Mouse (Mus musculus) heart, postnatal 0 days (tissue): Measurements from ENCODE around the gene Trio. TPM values are rescaled to one million over a fixed set of nuclear protein-coding genes. Genes with fewer than 3 reads are reported as not detected.
A peak's percentile ranks its signal among the peaks of the same experiment; 100 is the strongest.

Experiments
- ATAC-seq: fragments of 200-750 bp; cut with Nextera tagmentation; 2 replicates; pipeline ENCODE4 v1.8.0; 2017; ENCODE audit warnings: low read depth, moderate number of reproducible peaks, moderate library complexity; ENCODE audit not compliant: insufficient read depth
- DNase-seq: peaks from one replicate; pipeline ENCODE4 v3.0.0-alpha.2; 2016; ENCODE audit warnings: low spot score
- H3K27ac ChIP-seq: fragments of 300-500 bp; sonication (generic); 2 replicates; pipeline ENCODE4 v1.5.1; 2014; ENCODE audit warnings: low read depth, mild to moderate bottlenecking
- H3K27me3 ChIP-seq: fragments of 300-500 bp; sonication (generic); 2 replicates; pipeline ENCODE4 v1.6.1; 2014; ENCODE audit warnings: low read length, mixed read lengths; ENCODE audit not compliant: control insufficient read depth, insufficient read depth
- H3K36me3 ChIP-seq: fragments of 300-500 bp; sonication (generic); replicated peaks from 2 replicates; pipeline ENCODE4 v1.6.1; 2014; ENCODE audit warnings: low read length, mixed read lengths; ENCODE audit not compliant: control insufficient read depth, insufficient read depth
- H3K4me1 ChIP-seq: fragments of 300-500 bp; sonication (generic); 2 replicates; pipeline ENCODE4 v1.6.1; 2014; ENCODE audit warnings: antibody characterized with exemption; ENCODE audit not compliant: control insufficient read depth, insufficient read depth
- H3K4me2 ChIP-seq: fragments of 300-500 bp; sonication (generic); 2 replicates; pipeline ENCODE4 v1.6.1; 2014; ENCODE audit warnings: low read depth, mild to moderate bottlenecking, low read length, moderate library complexity
- H3K4me3 ChIP-seq: fragments of 300-500 bp; sonication (generic); 2 replicates; pipeline ENCODE4 v1.5.1; 2014; ENCODE audit warnings: low read depth, low read length
- H3K9ac ChIP-seq: fragments of 300-500 bp; sonication (generic); replicated peaks from 2 replicates; pipeline ENCODE4 v1.6.1; 2014; ENCODE audit warnings: low read depth, low read length, mixed read lengths
- H3K9me3 ChIP-seq: fragments of 300-500 bp; sonication (generic); replicated peaks from 2 replicates; pipeline ENCODE4 v1.6.1; 2016; ENCODE audit warnings: low read length; ENCODE audit not compliant: control insufficient read depth
- CTCF ChIP-seq: IDR thresholded peaks from 2 replicates; pipeline ENCODE4 v1.5.1; 2016; ENCODE audit warnings: antibody characterized with exemption, control low read depth, low read depth
- EP300 ChIP-seq: IDR thresholded peaks from 2 replicates; pipeline ENCODE4 v1.6.1; 2016; ENCODE audit warnings: antibody characterized with exemption, low read depth
- WGBS: fragments of 180-500 bp; shearing (Covaris S2); extraction: QIAGEN DNeasy Blood & Tissue Kit; methylation state at CpG from one replicate; pipeline ENCODE4 v1.1.7; 2014; 5-methylcytosine and 5-hydroxymethylcytosine counted together
- polyA plus RNA-seq: library from polyadenylated mRNA; unstranded; fragments of >200 nt; fragmentation: Nextera tagmentation; extraction: Ambion mirVana; gene quantifications from 2 replicates; pipeline ENCODE4 v1.2.1, GENCODE M21; 2015
- total RNA-seq: library from RNA; depleted of rRNA; stranded (reverse); fragments of >200 nt; gene quantifications from 2 replicates; pipeline ENCODE4 v1.2.3, GENCODE M21; 2014; ENCODE audit warnings: low replicate concordance

Trio gene
- total and polyA plus RNA-seq, 2 experiments from 2014 or later = 10.1 to 77.2 TPM

DNA sequence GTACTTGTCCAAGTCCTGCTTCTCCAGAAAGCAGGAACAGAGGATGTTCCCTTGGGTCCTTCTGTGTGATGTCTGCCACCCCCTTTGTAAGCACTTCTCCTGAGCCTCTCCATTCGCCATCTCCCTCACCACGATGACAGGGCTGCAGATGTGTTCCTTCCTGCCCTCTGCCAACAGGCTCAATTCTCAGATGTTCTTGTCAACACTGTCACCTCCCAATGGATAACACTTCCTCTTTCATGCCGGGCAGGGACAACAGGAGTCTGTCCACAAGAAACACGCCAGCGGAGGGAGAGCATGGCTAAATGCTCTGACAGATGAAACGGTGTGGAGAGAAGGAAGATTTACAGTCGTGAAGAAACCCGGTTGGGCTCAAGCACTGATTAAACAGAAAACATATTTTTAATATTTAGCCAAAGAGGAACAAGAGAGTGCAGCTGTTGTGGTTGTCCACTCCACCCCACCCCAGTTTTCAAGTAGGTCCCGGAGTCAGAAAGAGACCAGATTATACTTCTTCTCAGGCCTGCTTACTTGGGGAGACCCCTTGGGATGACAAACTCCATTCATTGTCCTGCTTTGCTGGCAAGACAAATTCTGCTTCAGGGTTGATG is 337.5 kb downstream of the Trio start:
- Histone ChIP-seq H3K4me2 (no peak overlapping the region), H3K4me1 (no peaks in the 10 kb centered on the region), H3K9me3 (no peaks in the 10 kb centered on the region), H3K36me3 (no peaks in the 10 kb centered on the region), H3K9ac (no peak overlapping the region), H3K4me3 (no peak overlapping the region), H3K27ac (no peak overlapping the region), H3K27me3 (no peaks in the 10 kb centered on the region)
- ATAC-seq (no peak), DNase-seq (no peak)
- TF ChIP-seq CTCF (no peak), EP300 (no peak)
- WGBS = 28% methylated on average over 9 of the region's 9 CpGs

DNA sequence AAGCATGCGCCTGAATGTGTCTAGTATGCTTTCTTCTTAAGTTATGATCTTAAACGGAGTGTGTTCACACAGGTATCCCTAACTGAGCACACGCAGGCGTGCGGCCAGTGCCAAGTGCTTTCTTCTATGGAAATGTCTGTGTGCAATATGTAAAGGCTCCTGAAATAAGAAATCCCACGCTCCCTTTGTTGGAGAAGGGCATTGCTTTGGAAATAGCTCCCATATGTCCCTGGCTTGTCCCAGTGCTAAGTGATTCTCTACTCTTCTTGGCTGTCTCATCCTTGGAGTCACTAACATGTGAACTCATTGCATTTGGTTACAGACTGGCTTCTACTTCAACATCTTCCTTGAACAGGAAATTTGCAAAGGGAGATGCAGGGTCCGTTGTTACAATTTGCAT is 340.8 kb downstream of the Trio start:
- no peak for TF ChIP-seq CTCF
- no peak for TF ChIP-seq EP300
- H3K4me1 ChIP-seq = peaks cover 4% of the 10 kb centered on the region
- H3K27ac ChIP-seq = no peak overlapping the region
- H3K36me3 ChIP-seq = no peaks in the 10 kb centered on the region
- 0 out of 2 replicates have a peak, but pooled peaks cover 4% of the 10 kb centered on the region for H3K27me3 ChIP-seq
- WGBS = 78% methylated on average over 7 of the region's 7 CpGs
- DNase-seq = no peak
- H3K9ac ChIP-seq = no peak overlapping the region
- no peak overlapping the region for H3K4me3 ChIP-seq
- no peak for ATAC-seq
- H3K9me3 ChIP-seq = no peaks in the 10 kb centered on the region
- H3K4me2 ChIP-seq = no peak overlapping the region

DNA sequence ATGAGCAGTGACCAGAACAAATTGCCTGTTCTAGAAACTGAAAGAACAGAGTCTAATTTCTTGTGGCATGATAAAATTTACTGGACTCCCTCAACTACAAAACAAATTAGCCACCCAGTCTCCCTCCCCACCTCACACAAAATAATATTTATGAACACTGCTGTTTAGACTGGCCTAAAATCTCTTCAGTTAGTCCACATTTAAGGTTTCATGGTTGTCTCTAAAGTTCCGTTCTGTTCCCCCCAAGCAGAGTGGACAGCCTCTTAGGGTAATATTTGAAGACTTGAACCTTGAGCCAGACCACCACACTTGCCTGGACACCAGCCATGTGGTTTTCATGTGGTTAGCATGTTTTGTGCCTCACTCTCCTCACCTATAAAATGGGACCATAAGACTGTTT is 342.4 kb downstream of the Trio start:
- no peak for DNase-seq
- no peak overlapping the region for H3K9ac ChIP-seq
- no peak for ATAC-seq
- H3K9me3 ChIP-seq = no peaks in the 10 kb centered on the region
- H3K27me3 ChIP-seq = 0 out of 2 replicates have a peak, but pooled peaks cover 4% of the 10 kb centered on the region
- H3K4me1 ChIP-seq = peaks cover 4% of the 10 kb centered on the region
- no peak overlapping the region for H3K4me3 ChIP-seq
- WGBS = 88% methylated on average over 1 of the region's 1 CpGs
- no peak overlapping the region for H3K27ac ChIP-seq
- no peak for TF ChIP-seq CTCF
- no peak for TF ChIP-seq EP300
- H3K4me2 ChIP-seq = no peak overlapping the region
- no peaks in the 10 kb centered on the region for H3K36me3 ChIP-seq

DNA sequence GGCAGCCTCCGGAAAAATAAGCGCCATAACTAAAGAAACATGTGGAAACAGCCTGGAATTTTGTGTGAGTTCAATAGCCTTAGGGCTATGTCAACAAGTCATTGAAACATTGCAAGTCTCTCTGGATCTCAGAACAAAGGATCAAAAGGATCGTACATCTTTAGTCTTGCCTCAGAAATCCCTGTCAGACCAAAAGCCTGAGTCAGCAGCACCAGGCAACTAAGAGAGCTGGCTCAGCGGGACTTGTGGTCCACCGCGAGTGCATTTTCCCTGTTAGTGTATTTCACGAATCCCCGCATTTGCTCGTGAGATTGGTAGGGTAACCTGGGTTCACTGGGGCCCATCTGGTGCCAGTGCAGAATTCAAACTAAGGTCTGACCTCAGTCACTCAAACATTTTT is 343.0 kb downstream of the Trio start:
- ATAC-seq (no peak), DNase-seq (no peak)
- TF ChIP-seq EP300 (no peak), CTCF (no peak)
- WGBS = 65% methylated on average over 9 of the region's 9 CpGs
- no peak overlapping the region for H3K9ac ChIP-seq
- 0 out of 2 replicates have a peak, but pooled peaks cover 4% of the 10 kb centered on the region for H3K27me3 ChIP-seq
- H3K9me3 ChIP-seq = no peaks in the 10 kb centered on the region
- H3K4me1 ChIP-seq = peaks cover 4% of the 10 kb centered on the region
- H3K36me3 ChIP-seq = no peaks in the 10 kb centered on the region
- H3K4me2 ChIP-seq = no peak overlapping the region
- no peak overlapping the region for H3K4me3 ChIP-seq
- H3K27ac ChIP-seq = no peak overlapping the region

DNA sequence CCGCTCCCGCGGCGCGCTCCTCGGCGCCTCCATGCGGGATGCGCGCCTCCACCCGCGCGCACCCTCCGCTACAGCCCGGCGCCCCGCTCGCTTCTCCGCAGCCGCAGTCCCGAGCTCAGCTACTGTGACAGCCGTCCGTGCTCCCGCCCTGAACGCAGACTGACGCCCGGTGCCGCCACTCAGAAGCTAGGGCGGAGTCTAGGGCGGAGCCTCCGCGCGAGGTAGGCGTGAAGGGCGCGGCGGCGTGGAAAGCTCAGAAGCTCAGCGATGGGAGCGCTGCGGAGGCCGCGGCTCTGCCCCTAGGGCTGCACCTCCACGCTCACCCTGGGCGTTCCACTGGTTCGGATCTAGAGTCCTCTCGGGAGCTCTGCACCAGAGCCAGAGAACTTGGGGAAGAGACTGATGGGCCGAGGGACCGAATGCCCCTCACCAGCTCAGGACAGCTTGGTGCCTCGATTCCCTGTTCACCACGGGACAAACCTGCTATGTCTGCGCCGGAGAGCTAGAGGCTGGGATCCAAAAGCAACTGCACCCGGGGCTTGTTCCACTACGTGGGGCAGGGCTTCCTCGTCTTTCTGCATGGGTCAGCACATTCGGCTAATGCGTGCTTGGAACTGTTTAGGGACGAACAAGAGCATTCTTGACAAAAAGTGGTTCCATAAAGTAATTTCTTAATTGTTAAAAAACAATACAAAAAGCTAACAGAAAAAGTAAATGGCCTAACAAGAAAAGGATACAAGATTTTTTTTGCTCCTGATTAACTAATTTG is 344.0 kb downstream of the Trio start, which contains the start of gene Otulinl:
TSS of gene Otulinl (minus strand) at position 161 of the 769 bp plus-strand sequence.
- Histone ChIP-seq H3K4me2 (peak within 1 kb of the TSS; percentile 99), H3K36me3 (no peaks in the 10 kb centered on the region), H3K27ac (no peak within 1 kb of the TSS), H3K9ac (peak within 1 kb of the TSS; percentile 55), H3K4me3 (peak within 1 kb of the TSS; percentile 73), H3K4me1 (peaks cover 4% of the 10 kb centered on the region), H3K9me3 (no peaks in the 10 kb centered on the region), H3K27me3 (0 out of 2 replicates have a peak, but pooled peaks cover 4% of the 10 kb centered on the region)
- ATAC-seq (peak; percentile 99), DNase-seq (peak; percentile 88)
- 2% methylated on average over 55 of the region's 59 CpGs for WGBS
- TF ChIP-seq CTCF = no peak
- no peak for TF ChIP-seq EP300
